Comparison of ENCODE assay signal across 14 mouse cellular contexts in genomic region chr4:46856145-46856544, GRCm38 (mm10).
DNase-seq lines count a peak whose midpoint lies in the region; ATAC-seq and TF ChIP-seq lines count a peak whose summit lies in the region.
"Had no signal": no experiment of that assay in that cellular context is flagged by ENCODE, and none has a peak within 500 bp of the region (broad histone marks: within the 10 kb centered on the region; RNA-seq: fewer than 3 reads in every experiment).

No protein-coding gene starts in this region.

- no peak overlapping the region for H3K9ac ChIP-seq in forebrain, postnatal 0 days
- H3K9ac ChIP-seq in midbrain, embryonic 13.5 days (replicated peaks), result no peak overlapping the region
- H3K9ac ChIP-seq in liver, embryonic 13.5 days, result peak overlapping the region; percentile 89

- peaks cover 58% of the 10 kb centered on the region for H3K27me3 ChIP-seq in forebrain, embryonic 10.5 days (ENCODE audit: poor library complexity, severe bottlenecking)
- no peaks in the 10 kb centered on the region; the same call in 1 of the 2 replicates for H3K27me3 ChIP-seq in forebrain, postnatal 0 days (ENCODE audit: insufficient read depth, low read length)
- H3K27me3 ChIP-seq in midbrain, embryonic 10.5 days (ENCODE audit: low read depth, poor library complexity, severe bottlenecking), result no peaks in the 10 kb centered on the region; the same call in 1 of the 2 replicates
- H3K27me3 ChIP-seq in midbrain, embryonic 13.5 days, result 0 out of 2 replicates have a peak, but pooled peaks cover 5% of the 10 kb centered on the region
- H3K27me3 ChIP-seq in liver, embryonic 13.5 days, result no peaks in the 10 kb centered on the region

- no peak overlapping the region for H3K4me2 ChIP-seq in forebrain, postnatal 0 days (ENCODE audit: low read depth)
- H3K4me2 ChIP-seq in midbrain, embryonic 13.5 days (replicated peaks), result no peak overlapping the region
- H3K4me2 ChIP-seq in liver, embryonic 13.5 days, result peak overlapping the region; percentile 85

- WGBS in forebrain, embryonic 10.5 days, result 95% methylated on average over 8 of the region's 8 CpGs
- WGBS in forebrain, postnatal 0 days, result 93% methylated on average over 8 of the region's 8 CpGs
- 94% methylated on average over 8 of the region's 8 CpGs for WGBS in midbrain, embryonic 10.5 days
- WGBS in midbrain, embryonic 13.5 days, result 95% methylated on average over 8 of the region's 8 CpGs
- WGBS in liver, embryonic 13.5 days (ENCODE audit: insufficient replicate concordance), result 72% methylated on average over 8 of the region's 8 CpGs

- no peaks in the 10 kb centered on the region for H3K36me3 ChIP-seq in forebrain, embryonic 10.5 days (replicated peaks)
- H3K36me3 ChIP-seq in forebrain, postnatal 0 days (ENCODE audit: insufficient read depth), result no peaks in the 10 kb centered on the region
- no peaks in the 10 kb centered on the region for H3K36me3 ChIP-seq in midbrain, embryonic 10.5 days
- no peaks in the 10 kb centered on the region for H3K36me3 ChIP-seq in midbrain, embryonic 13.5 days
- peaks cover 28% of the 10 kb centered on the region for H3K36me3 ChIP-seq in liver, embryonic 13.5 days

- no peak overlapping the region for H3K4me3 ChIP-seq in forebrain, embryonic 10.5 days
- no peak overlapping the region for H3K4me3 ChIP-seq in forebrain, postnatal 0 days (ENCODE audit: low read depth, low read length)
- no peak overlapping the region for H3K4me3 ChIP-seq in midbrain, embryonic 10.5 days
- H3K4me3 ChIP-seq in midbrain, embryonic 13.5 days (replicated peaks), result no peak overlapping the region
- peak overlapping the region; percentile 75 for H3K4me3 ChIP-seq in liver, embryonic 13.5 days (replicated peaks)

- no peak for ATAC-seq in forebrain, postnatal 0 days
- no peak for ATAC-seq in midbrain, embryonic 13.5 days
- no peak for ATAC-seq in liver, embryonic 13.5 days (ENCODE audit: low read depth)
- ATAC-seq: Patski had no signal

- no peak for TF ChIP-seq CTCF in forebrain, postnatal 0 days (IDR thresholded peaks at IDR 0.05; ENCODE audit: low read depth)

- no peaks in the 10 kb centered on the region for H3K9me3 ChIP-seq in forebrain, embryonic 10.5 days
- no peaks in the 10 kb centered on the region for H3K9me3 ChIP-seq in forebrain, postnatal 0 days (ENCODE audit: low read length)
- no peaks in the 10 kb centered on the region for H3K9me3 ChIP-seq in midbrain, embryonic 10.5 days (replicated peaks)
- no peaks in the 10 kb centered on the region for H3K9me3 ChIP-seq in midbrain, embryonic 13.5 days
- H3K9me3 ChIP-seq in liver, embryonic 13.5 days (replicated peaks), result no peaks in the 10 kb centered on the region

- peak overlapping the region; percentile 70; the same call in 1 of the 2 replicates for H3K27ac ChIP-seq in forebrain, embryonic 10.5 days
- no peak overlapping the region for H3K27ac ChIP-seq in forebrain, postnatal 0 days (ENCODE audit: low read depth, low read length)
- H3K27ac ChIP-seq in midbrain, embryonic 10.5 days (replicated peaks), result 0 out of 2 replicates have a peak overlapping the region, but pooled peaks have one; percentile 19
- H3K27ac ChIP-seq in midbrain, embryonic 13.5 days, result no peak overlapping the region; the same call in 1 of the 2 replicates
- H3K27ac ChIP-seq in liver, embryonic 13.5 days, result peak overlapping the region; percentile 98

- DNase-seq in forebrain, embryonic 10.5 days (ENCODE audit: extremely low spot score, low spot score), result no peak
- no peak for DNase-seq in forebrain, postnatal 0 days
- no peak for DNase-seq in midbrain, embryonic 10.5 days (ENCODE audit: low spot score)
- no peak for DNase-seq in liver, embryonic 13.5 days
- no peak for DNase-seq in thymus, postnatal 10 days (ENCODE audit: low spot score in 2 of 2)
- no peak for DNase-seq in adrenal gland, adult (ENCODE audit: inconsistent age in 2 of 2, low spot score in 1 of 2)
- no peak for DNase-seq in kidney, adult 18-20 months
- DNase-seq: kidney, adult 11 months; lung, postnatal 4 days; right cerebral cortex, adult 18-20 months; spleen, adult 18-20 months; thymus, postnatal 25 days had no signal

- H3K4me1 ChIP-seq in forebrain, embryonic 10.5 days, result peaks cover 29% of the 10 kb centered on the region
- peaks cover 3% of the 10 kb centered on the region; the same call in 1 of the 2 replicates for H3K4me1 ChIP-seq in forebrain, postnatal 0 days (ENCODE audit: insufficient read depth)
- H3K4me1 ChIP-seq in midbrain, embryonic 10.5 days, result peaks cover 19% of the 10 kb centered on the region
- H3K4me1 ChIP-seq in midbrain, embryonic 13.5 days (replicated peaks), result peaks cover 33% of the 10 kb centered on the region
- H3K4me1 ChIP-seq in liver, embryonic 13.5 days (replicated peaks), result peaks cover 71% of the 10 kb centered on the region

Comparison
In these comparisons a context has a peak if more than half of its experiments do, and no peak if none do; other contexts are left out.
1. H3K27ac ChIP-seq: peak in forebrain, embryonic 10.5 days (single experiment), midbrain, embryonic 10.5 days (single experiment) and liver, embryonic 13.5 days (single experiment); none in forebrain, postnatal 0 days (single experiment) and midbrain, embryonic 13.5 days (single experiment).